Mouse (Mus musculus) embryo, embryonic 9.5 days (tissue): ENCODE results near the gene Prkcg.
"Not testable (repeated sequence)": the region's sequence is repeated elsewhere in the genome, so short reads cannot be mapped to it uniquely, and the experiment has no call there.

Source experiments
- DNase-seq: peaks from one replicate; pipeline ENCODE4 v3.0.0-alpha.2; 2017; ENCODE audit errors: extremely low spot score

The Prkcg gene

GRCm38 (mm10) chr7:3288976-3289970 lies at the start of gene Prkcg, which contains the start of gene Myadm:
Gene Prkcg (plus strand): TSS chr7:3289179.
Gene Myadm (plus strand): TSS chr7:3289080.
- DNase-seq = peak; percentile 80

DNA sequence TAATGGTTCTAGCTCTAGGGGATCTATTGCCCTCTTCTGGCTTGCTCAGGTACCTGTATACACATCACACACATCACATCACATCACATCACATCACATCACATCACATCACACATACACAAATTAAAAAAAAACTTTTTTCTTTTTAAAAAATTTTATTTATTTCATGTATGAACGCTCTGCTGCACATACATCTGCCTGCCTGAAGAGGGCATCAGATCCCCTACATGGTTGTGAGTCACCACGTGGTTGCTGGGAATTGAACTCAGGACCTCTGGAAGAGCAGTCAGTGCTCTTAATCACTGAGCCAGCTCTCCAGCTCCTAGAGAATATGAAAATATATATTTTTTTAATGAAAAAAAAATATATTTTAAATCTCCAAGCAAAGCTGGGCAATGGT lies 49.8 kb upstream of the Prkcg start:
- no peak for DNase-seq

- no peak for DNase-seq
Measured at GRCm38 (mm10) chr7:3260701-3261100, 28.3 kb upstream of the Prkcg start.

- no peak for DNase-seq
Measured at GRCm38 (mm10) chr7:3261446-3261845, 27.5 kb upstream of the Prkcg start.

DNA sequence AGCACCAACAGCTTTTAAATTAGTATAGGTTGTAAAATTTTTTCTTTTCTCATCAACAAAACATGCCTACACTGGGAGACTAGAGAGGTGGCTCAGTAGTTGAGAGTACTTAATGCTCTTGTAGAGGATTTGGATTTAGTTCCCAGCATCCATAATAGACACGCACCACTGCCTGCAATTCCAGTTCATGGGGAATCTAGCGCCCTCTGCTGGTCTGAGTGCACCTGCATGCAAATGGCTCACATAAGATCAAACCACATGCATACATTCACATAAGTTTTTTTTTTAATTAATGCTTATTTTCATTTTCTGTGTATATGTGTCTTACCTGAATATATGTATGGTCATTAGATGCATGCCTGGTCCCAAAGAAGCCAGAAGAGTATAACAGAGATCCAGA lies 26.2 kb upstream of the Prkcg start:
- DNase-seq = no peak

DNA sequence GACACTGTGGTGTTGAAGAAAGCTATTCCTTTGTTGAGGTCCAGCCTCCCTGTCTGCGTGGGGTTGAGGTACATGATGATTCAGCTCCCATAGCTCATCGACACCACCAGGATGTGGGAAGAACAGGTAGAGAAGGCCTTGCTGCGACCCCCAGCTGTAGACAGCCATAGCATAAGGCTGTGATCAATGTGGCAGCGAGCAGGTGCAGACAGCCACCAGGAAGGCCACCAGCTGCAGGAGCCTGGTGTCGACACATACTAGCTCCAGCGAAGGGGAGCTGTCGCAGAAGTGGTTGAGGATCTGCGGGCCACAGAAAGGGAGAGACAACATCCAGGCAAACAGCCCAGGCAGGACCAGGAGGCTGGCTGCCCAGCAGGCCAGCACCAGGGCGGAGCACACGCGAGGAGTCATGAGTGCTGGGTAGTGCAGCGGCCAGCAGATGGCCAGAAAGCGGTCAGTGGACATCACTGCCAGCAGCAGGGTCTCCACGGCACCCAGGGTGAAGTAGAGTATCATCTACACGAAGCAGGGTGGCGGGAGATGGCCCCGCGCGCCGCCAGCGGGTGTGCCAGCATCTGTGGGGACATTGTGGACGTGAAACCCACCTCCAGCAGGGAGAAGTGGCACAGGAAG lies 24.5 kb upstream of the Prkcg start:
- DNase-seq = no peak

GRCm38 (mm10) chr7:3265311-3265710 lies 23.7 kb upstream of the Prkcg start:
- DNase-seq = no peak

DNA sequence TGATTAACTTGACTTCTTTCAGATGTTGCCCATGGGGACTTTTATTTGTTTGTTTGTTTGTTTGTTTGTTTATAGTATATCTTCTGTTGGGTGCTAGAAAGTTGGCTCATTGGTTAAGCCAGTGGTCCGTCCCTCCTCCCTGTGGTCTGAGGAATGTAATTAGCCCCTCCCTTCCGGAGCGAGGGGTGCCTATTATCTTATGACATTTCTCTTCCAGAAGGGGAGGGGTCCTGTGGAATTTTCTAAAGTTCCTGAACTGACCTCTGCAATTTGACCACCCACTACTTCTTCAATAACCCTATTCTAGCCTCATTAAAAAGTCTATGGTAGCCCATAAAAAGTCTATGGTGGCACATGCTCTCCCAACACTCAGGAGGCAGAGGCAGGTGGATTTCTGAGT lies 21.7 kb upstream of the Prkcg start:
- no peak for DNase-seq

- no peak for DNase-seq
Measured at GRCm38 (mm10) chr7:3267888-3268287, 21.1 kb upstream of the Prkcg start.

DNA sequence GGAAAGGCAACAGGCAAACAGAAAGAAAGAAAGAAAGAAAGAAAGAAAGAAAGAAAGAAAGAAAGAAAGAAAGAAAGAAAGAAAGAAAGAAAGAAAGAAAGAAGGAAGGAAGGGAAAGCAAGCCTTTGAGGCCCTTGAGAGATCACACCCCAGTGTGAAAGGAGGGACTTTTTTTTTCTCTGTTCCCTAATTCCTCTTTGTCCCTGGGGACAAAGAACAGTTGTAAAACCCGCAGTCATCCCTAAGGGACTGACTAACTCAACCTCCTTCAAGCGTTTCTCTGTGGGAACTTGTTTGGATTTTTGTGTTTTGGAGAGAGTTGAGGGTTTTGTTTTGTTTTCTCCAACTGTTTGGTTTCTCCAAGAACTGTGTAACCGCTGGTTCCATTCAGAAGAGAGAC lies 20.7 kb upstream of the Prkcg start:
- DNase-seq = no peak

- DNase-seq = no peak
Measured at GRCm38 (mm10) chr7:3272206-3272605, 16.8 kb upstream of the Prkcg start.

GRCm38 (mm10) chr7:3275455-3276170 lies 13.4 kb upstream of the Prkcg start:
- DNase-seq = no peak

- DNase-seq = not testable (repeated sequence)
Measured at GRCm38 (mm10) chr7:3276781-3277180, 12.2 kb upstream of the Prkcg start.

DNA sequence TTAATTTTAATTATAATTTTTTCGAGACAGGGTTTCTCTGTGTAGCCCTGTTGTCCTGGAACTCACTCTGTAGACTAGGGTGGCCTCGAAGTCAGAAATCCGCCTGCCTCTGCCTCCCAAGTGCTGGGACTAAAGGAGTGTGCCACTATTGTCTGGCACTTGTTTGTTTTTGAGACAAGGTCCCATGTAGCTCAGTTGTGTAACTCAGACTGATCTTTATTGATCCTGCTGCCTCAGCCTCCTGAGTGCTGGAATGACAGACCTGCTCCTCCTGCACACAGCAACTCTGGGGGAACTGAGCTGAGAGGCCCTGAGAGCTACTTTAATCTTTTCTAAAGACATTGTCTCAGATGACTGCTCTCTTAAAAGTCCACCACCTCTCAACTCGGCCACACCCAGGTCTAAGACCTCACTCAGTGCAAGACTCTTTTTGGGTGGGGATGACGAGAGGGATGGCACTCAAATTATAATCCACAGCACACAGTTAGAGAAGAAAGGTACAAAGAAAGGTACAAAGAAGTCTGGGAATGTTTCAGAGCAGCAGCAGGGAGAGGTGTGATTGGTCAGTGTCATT lies 8.8 kb upstream of the Prkcg start:
- DNase-seq = no peak

- DNase-seq = no peak
Measured at GRCm38 (mm10) chr7:3280654-3281153, 8.3 kb upstream of the Prkcg start.

GRCm38 (mm10) chr7:3281741-3282140 lies 7.2 kb upstream of the Prkcg start:
- no peak for DNase-seq

DNA sequence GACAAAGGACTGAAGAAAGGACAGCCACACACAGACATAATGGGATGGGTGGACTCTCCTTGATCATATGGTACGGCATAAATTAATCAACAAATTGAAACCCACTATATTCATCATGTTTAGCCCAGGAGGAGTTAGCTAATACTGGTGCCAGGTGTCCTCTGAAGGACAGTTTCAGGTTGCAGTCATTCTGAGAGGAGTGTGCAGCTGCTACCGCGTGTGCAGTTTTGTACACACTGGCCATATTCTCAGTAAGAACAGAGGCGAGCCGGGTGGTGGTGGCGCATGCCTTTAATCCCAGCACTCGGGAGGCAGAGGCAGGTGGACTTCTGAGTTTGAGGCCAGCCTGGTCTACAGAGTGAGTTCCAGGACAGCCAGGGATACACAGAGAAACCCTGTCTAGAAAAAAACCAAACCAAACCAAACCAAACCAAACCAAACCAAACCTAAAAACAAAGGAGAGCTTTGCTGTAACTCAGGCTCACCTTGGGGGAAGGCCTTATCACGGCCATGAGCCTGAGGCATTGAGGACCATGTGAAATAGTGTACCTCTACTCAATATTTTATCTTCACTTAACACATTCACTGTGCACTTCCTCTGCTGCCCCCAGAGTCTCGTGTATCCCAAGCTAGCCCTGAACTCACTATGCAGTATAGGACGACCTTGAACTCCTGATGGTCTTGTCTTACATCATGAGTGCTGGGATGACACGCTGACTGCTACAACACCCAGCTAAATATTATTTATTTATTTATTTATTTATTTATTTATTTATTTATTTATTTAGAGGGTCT lies 5.7 kb upstream of the Prkcg start:
- no peak for DNase-seq

GRCm38 (mm10) chr7:3284604-3285003 lies 4.4 kb upstream of the Prkcg start:
- no peak for DNase-seq

- DNase-seq = no peak
Measured at GRCm38 (mm10) chr7:3286036-3286435, 2.9 kb upstream of the Prkcg start.

GRCm38 (mm10) chr7:3287186-3287585 lies 1.8 kb upstream of the Prkcg start:
- no peak for DNase-seq
